Mouse (Mus musculus): Measurements from ENCODE around the gene Dbi. TPM values are rescaled to one million over a fixed set of nuclear protein-coding genes. Genes with fewer than 3 reads are reported as not detected.

The Dbi gene
- total RNA-seq, 1 experiment: 259 TPM

DNA sequence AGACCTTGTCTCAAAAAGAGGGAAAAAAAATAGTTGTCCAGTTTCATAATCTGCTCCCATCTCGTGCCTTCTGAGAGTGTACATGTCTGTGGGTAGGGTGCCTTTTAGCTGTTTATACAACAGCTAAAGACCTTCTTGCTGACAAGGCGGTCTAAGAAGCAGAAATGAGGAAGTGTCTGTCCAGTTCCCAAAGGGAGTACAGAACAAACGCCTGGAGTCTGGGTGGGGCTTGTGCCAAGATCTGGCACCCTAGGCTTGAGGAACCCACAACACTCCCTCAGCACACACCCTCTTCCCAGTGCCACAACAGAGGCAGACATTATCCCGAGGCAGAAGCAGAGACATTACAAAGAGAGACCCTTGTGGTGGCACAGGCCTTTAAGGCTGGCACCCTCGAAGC is 45.4 kb downstream of the Dbi start:
- Histone ChIP-seq H3K9me3 (ENCODE audit: control insufficient read depth, insufficient read depth, low read depth, low read length) (no peaks in the 10 kb centered on the region), H3K4me1 (ENCODE audit: control insufficient read depth in 2 of 2, insufficient read depth in 2 of 2, low read length in 2 of 2, poor library complexity in 1 of 2) (peaks cover 16 to 29% of the 10 kb centered on the region in 2 experiments), H3K9ac (ENCODE audit: insufficient read depth, low read depth, low read length, poor library complexity, severe bottlenecking) (no peak overlapping the region), H3K36me3 (ENCODE audit: control insufficient read depth, insufficient read depth, low read length, poor library complexity, severe bottlenecking) (no peaks in the 10 kb centered on the region), H3K27ac (ENCODE audit: insufficient read depth, low read depth, low read length, poor library complexity, severe bottlenecking) (no peak overlapping the region), H3K4me3 (ENCODE audit: insufficient read depth in 1 of 2, low read depth in 1 of 2, low read length in 2 of 2, poor library complexity in 1 of 2, severe bottlenecking in 1 of 2) (no peak overlapping the region)
- in situ Hi-C loops (cut with MboI; ENCODE audit: low sequenced_read_pairs in 2 of 2, unreplicated experiment in 2 of 2): no loop called here
- TF ChIP-seq ZNF384 (IDR thresholded peaks at IDR 0.05; ENCODE audit: low read depth, low read length) (no peak), CHD2 (IDR thresholded peaks at IDR 0.05; ENCODE audit: low read depth, low read length) (no peak), ZC3H11A (IDR thresholded peaks at IDR 0.05; ENCODE audit: borderline replicate concordance, low read depth, low read length) (no peak), HCFC1 (IDR thresholded peaks at IDR 0.05; ENCODE audit: borderline replicate concordance, insufficient read depth, low read length) (no peak), MAFK (IDR thresholded peaks at IDR 0.05; ENCODE audit: insufficient read depth, low read depth, low read length) (no peak)
- no peak for DNase-seq (ENCODE audit: low read depth, low spot score)

DNA sequence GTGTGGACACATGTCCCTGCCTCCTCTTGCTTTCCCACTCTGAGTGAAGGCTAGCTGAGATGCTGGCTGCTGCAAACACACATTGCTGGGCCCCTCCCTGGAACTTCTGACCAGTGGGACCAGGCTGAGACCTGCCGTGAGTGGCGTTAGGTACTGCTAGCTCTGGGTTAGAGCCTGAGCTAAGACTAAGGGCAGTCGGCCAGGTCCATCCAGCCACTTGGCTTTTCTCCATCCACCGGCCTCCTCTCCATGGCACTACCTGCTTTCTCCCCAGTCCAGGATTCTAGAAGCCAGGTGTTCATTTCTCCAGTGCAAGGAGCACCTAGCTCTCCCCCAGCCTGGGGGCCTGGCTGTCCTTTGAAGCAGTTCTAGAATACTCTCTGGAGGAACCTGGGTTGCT is 45.9 kb downstream of the Dbi start:
- H3K4me3 ChIP-seq (ENCODE audit: insufficient read depth in 1 of 2, low read depth in 1 of 2, low read length in 2 of 2, poor library complexity in 1 of 2, severe bottlenecking in 1 of 2): no peak overlapping the region
- in situ Hi-C loops (cut with MboI; ENCODE audit: low sequenced_read_pairs in 2 of 2, unreplicated experiment in 2 of 2): no loop called here
- no peak overlapping the region for H3K27ac ChIP-seq (ENCODE audit: insufficient read depth, low read depth, low read length, poor library complexity, severe bottlenecking)
- peaks cover 15 to 29% of the 10 kb centered on the region in 2 experiments for H3K4me1 ChIP-seq (ENCODE audit: control insufficient read depth in 2 of 2, insufficient read depth in 2 of 2, low read length in 2 of 2, poor library complexity in 1 of 2)
- no peaks in the 10 kb centered on the region for H3K36me3 ChIP-seq (ENCODE audit: control insufficient read depth, insufficient read depth, low read length, poor library complexity, severe bottlenecking)
- H3K9ac ChIP-seq (ENCODE audit: insufficient read depth, low read depth, low read length, poor library complexity, severe bottlenecking): no peak overlapping the region
- no peak for TF ChIP-seq MAFK (IDR thresholded peaks at IDR 0.05; ENCODE audit: insufficient read depth, low read depth, low read length)
- TF ChIP-seq CHD2 (IDR thresholded peaks at IDR 0.05; ENCODE audit: low read depth, low read length): no peak
- no peak for TF ChIP-seq ZC3H11A (IDR thresholded peaks at IDR 0.05; ENCODE audit: borderline replicate concordance, low read depth, low read length)
- TF ChIP-seq ZNF384 (IDR thresholded peaks at IDR 0.05; ENCODE audit: low read depth, low read length): no peak
- no peak for TF ChIP-seq HCFC1 (IDR thresholded peaks at IDR 0.05; ENCODE audit: borderline replicate concordance, insufficient read depth, low read length)
- no peak for DNase-seq (ENCODE audit: low read depth, low spot score)
- H3K9me3 ChIP-seq (ENCODE audit: control insufficient read depth, insufficient read depth, low read depth, low read length): no peaks in the 10 kb centered on the region

DNA sequence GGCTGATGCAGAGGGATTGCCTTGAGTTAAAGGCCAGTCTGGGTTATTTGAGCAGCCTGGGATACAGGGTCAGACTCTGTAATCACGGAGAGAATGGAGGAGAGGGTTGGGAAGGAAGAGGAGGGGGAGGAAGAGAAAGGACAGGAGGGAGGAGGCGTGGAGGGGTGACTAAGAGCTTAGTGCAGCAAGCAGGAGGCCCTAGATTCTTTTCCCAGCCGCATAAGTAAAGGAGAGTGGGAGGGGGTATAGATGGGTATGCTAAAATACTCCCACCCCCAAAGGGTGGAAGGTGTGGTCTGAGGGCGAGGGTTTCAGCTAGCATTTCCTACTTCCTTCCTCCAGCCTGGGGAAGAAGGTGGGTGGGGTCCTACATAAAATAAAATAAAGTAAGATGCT is 46.6 kb downstream of the Dbi start:
- Histone ChIP-seq H3K9ac (ENCODE audit: insufficient read depth, low read depth, low read length, poor library complexity, severe bottlenecking) (peak overlapping the region; percentile 69; the same call in 1 of the 2 replicates), H3K36me3 (ENCODE audit: control insufficient read depth, insufficient read depth, low read length, poor library complexity, severe bottlenecking) (no peaks in the 10 kb centered on the region), H3K4me1 (ENCODE audit: control insufficient read depth in 2 of 2, insufficient read depth in 2 of 2, low read length in 2 of 2, poor library complexity in 1 of 2) (peaks cover 14 to 26% of the 10 kb centered on the region in 2 experiments), H3K9me3 (ENCODE audit: control insufficient read depth, insufficient read depth, low read depth, low read length) (no peaks in the 10 kb centered on the region), H3K27ac (ENCODE audit: insufficient read depth, low read depth, low read length, poor library complexity, severe bottlenecking) (no peak overlapping the region; the same call in 1 of the 2 replicates), H3K4me3 (ENCODE audit: insufficient read depth in 1 of 2, low read depth in 1 of 2, low read length in 2 of 2, poor library complexity in 1 of 2, severe bottlenecking in 1 of 2) (peak overlapping the region; percentile 69 to 70)
- in situ Hi-C loops (cut with MboI; ENCODE audit: low sequenced_read_pairs in 2 of 2, unreplicated experiment in 2 of 2): no loop called here
- no peak for DNase-seq (ENCODE audit: low read depth, low spot score)
- TF ChIP-seq ZNF384 (IDR thresholded peaks at IDR 0.05; ENCODE audit: low read depth, low read length) (no peak), MAFK (IDR thresholded peaks at IDR 0.05; ENCODE audit: insufficient read depth, low read depth, low read length) (no peak), ZC3H11A (IDR thresholded peaks at IDR 0.05; ENCODE audit: borderline replicate concordance, low read depth, low read length) (no peak), CHD2 (IDR thresholded peaks at IDR 0.05; ENCODE audit: low read depth, low read length) (no peak), HCFC1 (IDR thresholded peaks at IDR 0.05; ENCODE audit: borderline replicate concordance, insufficient read depth, low read length) (no peak)

DNA sequence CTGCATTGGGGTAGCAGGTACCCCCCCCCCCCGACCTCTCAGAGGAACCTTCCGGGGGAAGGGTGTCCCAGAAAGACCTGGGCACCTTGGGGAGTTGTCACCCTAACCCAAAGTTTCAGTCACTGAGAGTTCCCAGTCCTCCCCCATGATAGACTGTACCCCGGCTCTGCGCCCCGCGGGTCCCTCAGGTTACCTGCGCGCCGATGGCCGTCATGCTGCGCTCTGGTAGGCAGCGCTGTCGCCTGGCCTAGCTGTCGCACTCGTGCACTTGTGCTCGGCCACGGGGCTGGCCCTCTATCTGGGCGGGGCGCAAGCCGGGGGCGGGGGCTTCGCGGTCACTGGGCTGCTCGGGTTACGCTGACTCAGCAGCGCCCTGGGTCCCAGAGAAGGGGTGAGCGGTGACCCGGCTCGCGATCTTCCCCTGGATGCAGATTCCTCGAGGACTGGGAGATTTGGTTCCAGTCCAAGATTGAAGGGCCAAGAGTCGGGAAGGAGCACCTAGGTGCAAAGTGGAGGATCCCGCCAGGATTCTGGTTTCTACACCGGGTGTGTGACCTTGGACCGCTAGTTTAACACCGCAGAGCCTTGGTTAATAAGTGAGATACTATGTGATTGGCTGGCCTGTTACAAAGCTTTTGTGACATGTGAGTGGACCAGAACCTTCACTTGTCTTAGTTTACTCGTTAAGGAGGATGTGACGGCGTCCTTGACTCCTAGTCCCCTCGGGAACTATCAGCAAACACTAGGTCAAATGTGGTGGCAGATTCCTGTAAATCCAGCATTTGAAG is 47.2 kb downstream of the Dbi start, which contains the start of gene Tmem37:
Gene Tmem37, minus strand, starts transcription at position 556 of the 788 bp plus-strand sequence.
- peak; percentile 99 for TF ChIP-seq MAFK (IDR thresholded peaks at IDR 0.05; ENCODE audit: insufficient read depth, low read depth, low read length)
- TF ChIP-seq CHD2 (IDR thresholded peaks at IDR 0.05; ENCODE audit: low read depth, low read length): no peak
- peaks cover 13 to 24% of the 10 kb centered on the region in 2 experiments for H3K4me1 ChIP-seq (ENCODE audit: control insufficient read depth in 2 of 2, insufficient read depth in 2 of 2, low read length in 2 of 2, poor library complexity in 1 of 2)
- in situ Hi-C loops (cut with MboI; ENCODE audit: low sequenced_read_pairs in 2 of 2, unreplicated experiment in 2 of 2): no loop called here
- H3K36me3 ChIP-seq (ENCODE audit: control insufficient read depth, insufficient read depth, low read length, poor library complexity, severe bottlenecking): no peaks in the 10 kb centered on the region
- no peaks in the 10 kb centered on the region for H3K9me3 ChIP-seq (ENCODE audit: control insufficient read depth, insufficient read depth, low read depth, low read length)
- DNase-seq (ENCODE audit: low read depth, low spot score): peak; percentile 58
- peak within 1 kb of the TSS; percentile 69; the same call in 1 of the 2 replicates for H3K9ac ChIP-seq (ENCODE audit: insufficient read depth, low read depth, low read length, poor library complexity, severe bottlenecking)
- H3K4me3 ChIP-seq (ENCODE audit: insufficient read depth in 1 of 2, low read depth in 1 of 2, low read length in 2 of 2, poor library complexity in 1 of 2, severe bottlenecking in 1 of 2): peak within 1 kb of the TSS; percentile 69 to 70
- H3K27ac ChIP-seq (ENCODE audit: insufficient read depth, low read depth, low read length, poor library complexity, severe bottlenecking): no peak within 1 kb of the TSS; the same call in 1 of the 2 replicates
